Mouse (Mus musculus) heart, adult 2 months (tissue): ENCODE results near the gene Pja2. TPM values are rescaled to one million over a fixed set of nuclear protein-coding genes. Genes with fewer than 3 reads are reported as not detected.

ENCODE experiments used
- DNase-seq, 2 experiments: peaks; one replicate each; pipeline ENCODE4 v3.0.0; 2021
- H3K27ac ChIP-seq: fragments of 200-600 bp; 2 replicates; pipeline ENCODE4 v1.8.1; 2022
- H3K27me3 ChIP-seq: fragments of 200-500 bp; 2 replicates; pipeline ENCODE4 v1.6.1; 2012; ENCODE audit warnings: mild to moderate bottlenecking, low read length, inconsistent platforms, mixed read lengths; ENCODE audit not compliant: control insufficient read depth, insufficient read depth
- H3K36me3 ChIP-seq: fragments of 200-500 bp; 2 replicates; pipeline ENCODE4 v1.6.1; 2012; ENCODE audit warnings: low read length, inconsistent platforms; ENCODE audit not compliant: control insufficient read depth, insufficient read depth
- H3K4me1 ChIP-seq: fragments of 200-500 bp; 2 replicates; pipeline ENCODE4 v1.6.1; 2011; ENCODE audit warnings: low read length; ENCODE audit not compliant: control insufficient read depth, insufficient read depth
- H3K4me3 ChIP-seq: fragments of 200-600 bp; 2 replicates; pipeline ENCODE4 v1.8.1; 2022
- H3K79me2 ChIP-seq: fragments of 200-500 bp; replicated peaks from 2 replicates; pipeline ENCODE4 v1.6.1; 2012; ENCODE audit warnings: mild to moderate bottlenecking, inconsistent platforms, low read length, moderate library complexity, mixed read lengths; ENCODE audit not compliant: control insufficient read depth, insufficient read depth
- H3K9ac ChIP-seq: fragments of 200-500 bp; 2 replicates; pipeline ENCODE4 v1.6.1; 2012; ENCODE audit warnings: low read depth, mild to moderate bottlenecking, control low read depth, inconsistent platforms, low read length, mixed read lengths
- CTCF ChIP-seq: fragments of 200-600 bp; IDR thresholded peaks from 2 replicates; pipeline ENCODE4 v1.8.1; 2022; ENCODE audit warnings: antibody characterized with exemption, mild to moderate bottlenecking, moderate library complexity
- EP300 ChIP-seq: fragments of 200-500 bp; IDR thresholded peaks from 2 replicates; pipeline ENCODE4 v1.6.1; 2011; ENCODE audit warnings: low read depth, low read length, control low read depth; ENCODE audit not compliant: insufficient read depth
- POLR2A ChIP-seq: fragments of 200-500 bp; IDR thresholded peaks from 2 replicates; pipeline ENCODE4 v1.6.1; 2011; ENCODE audit warnings: mild to moderate bottlenecking, low read depth, low read length, control low read depth; ENCODE audit not compliant: insufficient read depth
- WGBS: fragments of 180-500 bp; shearing (Covaris S2); methylation state at CpG from one replicate; pipeline ENCODE4 v1.1.7; 2018; 5-methylcytosine and 5-hydroxymethylcytosine counted together
- intact Hi-C: fragments of 180-260 bp; cut with DNase I; formaldehyde crosslinking; loops from one replicate; pipeline ENCODE4 v1.15.1; 2025
- long read RNA-seq: library from polyadenylated mRNA; stranded (forward); transcript quantifications from one replicate; pipeline ENCODE4 v2.0.0, GENCODE M21; 2021
- polyA plus RNA-seq: library from polyadenylated mRNA; depleted of rRNA; stranded (reverse); fragments of >200 nt; gene quantifications from 2 replicates; pipeline ENCODE4 v1.2.3, GENCODE M21; 2012; rRNA removed
- total RNA-seq, 2 experiments: library from RNA; stranded (reverse); gene quantifications; 2 replicates each; pipeline ENCODE4 v1.2.3; 2021

The Pja2 gene
- total RNA-seq, result 100 to 1,000 TPM; 104 to 112 TPM
- polyA plus RNA-seq, result 27.6 and 45.4 TPM in 2 replicates
- long read RNA-seq, full-length matches to known transcripts, result 120 of 131 reads
- long read RNA-seq, partial matches to known transcripts, result 7 of 131 reads
- long read RNA-seq, other reads (novel, unspliced or antisense), result 4 of 131 reads

DNA sequence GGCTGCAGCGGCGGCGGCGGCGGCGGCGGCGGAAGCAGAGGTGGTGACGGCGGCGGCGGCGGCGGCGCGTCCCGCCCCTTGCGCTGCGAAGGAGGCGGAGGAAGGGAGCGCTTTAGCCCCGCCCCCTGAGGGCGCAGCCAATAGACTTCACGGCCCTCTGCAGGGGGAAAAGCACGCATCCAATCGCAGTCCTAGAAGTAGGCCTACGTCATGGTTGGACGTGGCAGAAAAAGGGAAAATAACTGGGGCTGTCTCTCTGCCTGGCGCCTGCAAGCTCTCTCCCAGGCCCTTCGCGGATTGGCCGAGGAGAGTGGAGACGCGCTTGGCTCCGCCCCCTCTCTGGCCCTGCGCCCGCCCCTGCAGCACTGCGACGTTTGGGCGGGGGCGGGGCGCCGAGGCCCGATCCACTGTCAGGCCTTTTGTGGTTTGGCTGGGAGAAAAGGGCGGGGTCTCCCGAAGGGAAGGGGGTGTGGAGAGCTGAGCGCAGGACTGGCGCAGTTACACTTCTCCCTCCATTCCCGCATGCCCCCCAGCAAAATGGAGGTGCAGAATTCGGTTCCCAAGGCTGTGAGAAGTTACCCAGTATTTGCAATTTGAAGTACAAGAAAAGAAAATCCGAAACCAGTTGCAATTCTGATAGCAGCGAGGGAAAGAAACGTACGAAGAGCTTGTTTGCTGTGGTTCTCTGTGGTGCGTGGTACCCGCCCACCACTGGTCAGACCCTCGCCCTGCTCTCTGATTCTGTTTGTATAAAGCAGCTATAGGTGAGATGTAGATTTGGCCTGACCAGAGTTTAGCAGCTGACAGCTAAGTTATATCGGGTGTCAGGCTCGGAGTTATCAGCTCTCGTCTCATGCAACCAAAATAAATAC, at the start of gene Pja2:
Pja2 (minus strand) TSS at position 19 of the 872 bp plus-strand sequence.
- H3K9ac ChIP-seq, result peak within 1 kb of the TSS; percentile 89
- intact Hi-C loops, result loop anchor here (5.0 kb wide), 2 partner anchors 270 to 470 kb away; partner anchors contain the start of genes A930002H24Rik, Fer and Man2a1
- peaks cover 3% of the 10 kb centered on the region; the same call in 1 of the 2 replicates for H3K4me1 ChIP-seq
- TF ChIP-seq EP300 (no peak), POLR2A (peak; percentile 96)
- peak; percentile 99 to 100 for DNase-seq
- H3K4me3 ChIP-seq, result peak within 1 kb of the TSS; percentile 86
- H3K36me3 ChIP-seq, result peaks cover 11% of the 10 kb centered on the region
- H3K27me3 ChIP-seq, result no peaks in the 10 kb centered on the region
- under 1% methylated on average over 51 of the region's 60 CpGs for WGBS
- H3K79me2 ChIP-seq, result peaks cover 2% of the 10 kb centered on the region; the same call in 1 of the 2 replicates
- peak within 1 kb of the TSS; percentile 98 for H3K27ac ChIP-seq

DNA sequence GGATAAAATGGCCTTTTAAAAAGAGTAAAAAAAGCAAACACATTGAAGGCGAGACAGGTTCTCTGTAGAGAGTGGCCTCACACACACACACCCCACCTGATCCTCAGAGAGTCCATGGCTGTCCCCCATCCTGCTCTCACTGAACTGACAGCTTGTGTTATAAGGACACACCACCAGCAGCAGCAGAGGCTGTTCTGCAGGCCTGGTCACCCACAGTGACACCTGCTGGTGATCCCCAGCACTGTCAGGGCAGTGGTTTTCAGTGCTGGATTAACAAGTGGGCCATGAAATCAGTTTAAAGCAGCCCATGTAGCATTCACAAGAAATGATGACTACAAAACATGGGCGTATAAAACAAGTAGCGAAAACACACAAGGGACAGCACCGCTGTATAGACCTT, 43.6 kb upstream of the Pja2 start:
- intact Hi-C loops, result loop anchor here (1.0 to 10.0 kb wide), 5 partner anchors 93 to 801 kb away; no protein-coding TSS in a partner anchor
- Histone ChIP-seq H3K27me3 (no peaks in the 10 kb centered on the region), H3K4me1 (no peaks in the 10 kb centered on the region), H3K9ac (no peak overlapping the region), H3K36me3 (no peaks in the 10 kb centered on the region), H3K4me3 (no peak overlapping the region), H3K27ac (no peak overlapping the region), H3K79me2 (no peaks in the 10 kb centered on the region)
- DNase-seq, result peak; percentile 67 to 78
- WGBS, result 62% methylated on average over 4 of the region's 4 CpGs
- no peak for TF ChIP-seq POLR2A
- TF ChIP-seq EP300, result 0 out of 2 replicates have a peak, but pooled peaks have one; percentile 36
- TF ChIP-seq CTCF, result peak; percentile 95

DNA sequence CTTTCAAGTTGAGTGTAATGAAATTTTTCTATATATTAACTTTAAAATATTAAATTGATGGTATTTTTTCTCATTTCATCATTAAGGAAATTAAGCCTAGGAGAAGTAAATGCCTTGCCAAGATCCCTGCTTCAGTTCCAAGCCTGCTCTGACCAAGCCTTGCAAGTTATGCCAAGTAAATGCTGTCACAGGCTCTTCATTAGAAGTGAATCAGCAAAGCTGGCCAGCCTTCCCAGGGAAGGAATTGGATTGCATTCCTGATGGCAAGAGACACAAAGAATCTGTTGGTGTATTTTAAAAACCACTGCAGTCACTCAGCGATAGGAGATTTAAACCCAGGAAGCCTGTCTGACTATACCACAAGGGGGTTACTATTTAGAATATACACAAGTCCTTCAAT, 32.0 kb upstream of the Pja2 start:
- H3K36me3 ChIP-seq, result no peaks in the 10 kb centered on the region
- H3K4me1 ChIP-seq, result no peaks in the 10 kb centered on the region
- no peaks in the 10 kb centered on the region for H3K27me3 ChIP-seq
- no peak overlapping the region for H3K9ac ChIP-seq
- no peak overlapping the region for H3K4me3 ChIP-seq
- WGBS, result 40% methylated on average over 1 of the region's 1 CpGs
- H3K79me2 ChIP-seq, result no peaks in the 10 kb centered on the region
- peak; percentile 30 to 65 for DNase-seq
- intact Hi-C loops, result no loop called here
- no peak overlapping the region for H3K27ac ChIP-seq
- TF ChIP-seq CTCF (no peak), EP300 (no peak), POLR2A (no peak)

DNA sequence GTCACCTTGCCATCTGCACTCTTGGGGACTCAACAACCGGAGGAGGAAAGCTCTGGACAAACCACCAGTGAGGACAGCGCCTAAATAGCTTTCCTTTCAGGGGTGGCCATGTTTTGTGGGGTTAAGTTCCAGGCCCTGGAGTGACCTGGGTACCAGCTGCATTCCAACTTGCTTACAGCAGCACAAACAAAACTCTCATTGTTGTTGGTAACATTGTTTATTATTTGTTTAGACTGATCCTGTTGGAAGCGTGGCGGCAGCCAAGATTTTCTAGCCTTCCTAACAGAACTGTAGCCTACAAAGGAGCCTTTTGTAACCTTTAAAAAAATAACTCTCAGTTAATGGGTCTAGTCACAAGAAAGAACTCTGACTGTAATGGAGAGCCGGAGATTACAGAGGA, 30.9 kb upstream of the Pja2 start:
- Histone ChIP-seq H3K36me3 (no peaks in the 10 kb centered on the region), H3K9ac (no peak overlapping the region), H3K4me3 (no peak overlapping the region), H3K4me1 (no peaks in the 10 kb centered on the region), H3K27me3 (no peaks in the 10 kb centered on the region), H3K79me2 (no peaks in the 10 kb centered on the region), H3K27ac (no peak overlapping the region)
- intact Hi-C loops, result no loop called here
- TF ChIP-seq EP300 (no peak), POLR2A (no peak), CTCF (no peak)
- 83% methylated on average over 5 of the region's 5 CpGs for WGBS
- DNase-seq, result no peak

DNA sequence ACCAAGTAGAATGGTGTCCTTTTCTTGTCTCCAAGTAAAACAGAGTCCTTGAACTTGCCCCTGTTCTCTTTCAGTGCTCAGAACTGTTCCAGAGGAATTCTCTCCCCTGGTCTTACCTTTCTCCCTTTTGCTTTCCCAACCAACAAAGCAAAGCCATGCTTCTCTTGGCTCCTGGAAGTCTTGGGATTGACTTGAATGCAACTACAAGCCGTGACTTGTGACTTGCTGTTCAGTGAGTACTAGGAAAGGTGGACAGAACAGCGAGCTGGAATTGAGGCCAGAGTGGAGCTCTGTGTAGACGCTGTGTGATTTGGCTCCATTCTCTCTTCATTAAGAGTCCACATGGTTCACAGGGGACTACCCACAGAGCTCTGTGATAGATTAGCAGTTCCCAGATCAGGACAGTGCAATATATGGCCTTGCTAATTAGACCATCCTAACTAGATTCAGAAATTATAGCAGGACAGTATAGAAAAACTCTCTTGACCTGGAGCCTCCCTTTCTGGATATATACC, 30.3 kb upstream of the Pja2 start:
- no peak overlapping the region for H3K9ac ChIP-seq
- no peaks in the 10 kb centered on the region for H3K79me2 ChIP-seq
- H3K4me1 ChIP-seq, result no peaks in the 10 kb centered on the region
- no peak overlapping the region for H3K27ac ChIP-seq
- H3K36me3 ChIP-seq, result no peaks in the 10 kb centered on the region
- no peaks in the 10 kb centered on the region for H3K27me3 ChIP-seq
- WGBS, result 87% methylated on average over 3 of the region's 3 CpGs
- TF ChIP-seq CTCF (no peak), POLR2A (no peak), EP300 (no peak)
- intact Hi-C loops, result no loop called here
- DNase-seq, result no peak
- no peak overlapping the region for H3K4me3 ChIP-seq

DNA sequence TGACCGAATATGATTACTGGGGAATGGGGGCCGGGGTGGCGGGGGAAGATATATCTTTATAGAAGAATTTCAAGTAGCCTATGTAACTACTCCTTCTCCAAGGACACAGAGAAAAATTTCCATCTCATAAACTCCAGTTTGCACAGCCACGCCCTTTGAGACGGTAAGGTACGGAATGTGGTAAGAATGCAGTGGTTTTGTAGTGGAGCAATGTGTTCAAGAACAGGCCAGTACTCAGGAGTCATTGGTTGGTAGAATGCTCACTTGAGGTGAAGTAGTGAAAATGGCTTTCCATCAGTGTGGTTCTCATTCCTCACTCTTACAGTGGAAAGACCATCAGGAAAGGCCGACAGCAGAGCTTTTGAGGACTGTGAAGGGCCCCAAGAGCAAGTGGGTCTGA, 22.2 kb upstream of the Pja2 start:
- WGBS, result 93% methylated on average over 7 of the region's 7 CpGs
- Histone ChIP-seq H3K36me3 (no peaks in the 10 kb centered on the region), H3K9ac (no peak overlapping the region), H3K27me3 (no peaks in the 10 kb centered on the region), H3K27ac (no peak overlapping the region), H3K79me2 (no peaks in the 10 kb centered on the region), H3K4me3 (no peak overlapping the region), H3K4me1 (no peaks in the 10 kb centered on the region)
- no peak for DNase-seq
- TF ChIP-seq POLR2A, result no peak
- TF ChIP-seq CTCF, result no peak
- no peak for TF ChIP-seq EP300
- intact Hi-C loops, result no loop called here
